Mouse (Mus musculus) megakaryocyte, adult 5-6 weeks (primary cell): ENCODE measurements at regions not wholly inside any gene's neighbourhood (a gene's known extent, or its start where the extent isn't known, plus 50 kb on each side); places are given as distances from the start of the nearest gene placed in this dataset.

Experiments
- ATAC-seq: 2 replicates; pipeline ENCODE4 v1.8.0; 2016; ENCODE audit warnings: mild to moderate bottlenecking, inconsistent platforms; ENCODE audit not compliant: poor library complexity, severe bottlenecking

DNA sequence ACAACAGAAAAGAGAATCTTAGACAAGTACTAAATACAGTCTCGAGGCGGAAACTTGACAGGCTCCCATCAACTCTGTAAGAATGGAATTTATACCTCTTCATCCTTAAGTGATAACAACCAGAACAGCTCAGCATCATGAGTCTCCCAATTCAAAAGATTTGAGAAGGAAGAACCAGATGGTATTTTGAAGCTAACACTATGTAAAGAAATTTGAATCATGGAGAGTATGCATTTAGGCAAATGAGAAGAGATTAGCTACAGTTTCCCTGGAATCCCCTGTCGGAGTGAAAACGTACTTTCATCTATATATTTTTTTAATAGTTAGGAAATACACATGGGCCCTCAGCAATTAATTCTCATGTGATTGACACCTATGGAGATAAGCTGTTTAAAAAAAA is 140.9 kb downstream of the Nrip1 start:
- ATAC-seq = no peak

DNA sequence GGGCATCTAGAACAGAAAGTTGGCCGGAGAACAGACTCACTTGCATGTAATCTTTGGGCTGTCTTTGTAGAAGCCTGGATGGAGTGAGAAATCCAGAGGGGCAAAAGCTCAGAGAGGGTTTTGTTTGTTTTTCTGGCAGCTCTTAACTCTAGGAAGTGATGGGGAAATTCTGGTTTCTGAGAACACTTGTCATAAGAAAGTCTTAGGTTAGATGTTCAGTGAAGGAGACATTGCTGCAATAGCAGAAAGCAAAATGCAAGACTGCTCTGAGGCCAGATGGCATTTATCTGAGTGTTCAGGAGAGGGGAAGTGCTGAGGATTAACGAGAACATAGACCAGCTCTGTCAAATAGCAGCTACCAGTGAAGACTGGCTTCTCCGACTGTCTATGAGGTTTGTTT is 141.5 kb downstream of the Nrip1 start:
- no peak for ATAC-seq

DNA sequence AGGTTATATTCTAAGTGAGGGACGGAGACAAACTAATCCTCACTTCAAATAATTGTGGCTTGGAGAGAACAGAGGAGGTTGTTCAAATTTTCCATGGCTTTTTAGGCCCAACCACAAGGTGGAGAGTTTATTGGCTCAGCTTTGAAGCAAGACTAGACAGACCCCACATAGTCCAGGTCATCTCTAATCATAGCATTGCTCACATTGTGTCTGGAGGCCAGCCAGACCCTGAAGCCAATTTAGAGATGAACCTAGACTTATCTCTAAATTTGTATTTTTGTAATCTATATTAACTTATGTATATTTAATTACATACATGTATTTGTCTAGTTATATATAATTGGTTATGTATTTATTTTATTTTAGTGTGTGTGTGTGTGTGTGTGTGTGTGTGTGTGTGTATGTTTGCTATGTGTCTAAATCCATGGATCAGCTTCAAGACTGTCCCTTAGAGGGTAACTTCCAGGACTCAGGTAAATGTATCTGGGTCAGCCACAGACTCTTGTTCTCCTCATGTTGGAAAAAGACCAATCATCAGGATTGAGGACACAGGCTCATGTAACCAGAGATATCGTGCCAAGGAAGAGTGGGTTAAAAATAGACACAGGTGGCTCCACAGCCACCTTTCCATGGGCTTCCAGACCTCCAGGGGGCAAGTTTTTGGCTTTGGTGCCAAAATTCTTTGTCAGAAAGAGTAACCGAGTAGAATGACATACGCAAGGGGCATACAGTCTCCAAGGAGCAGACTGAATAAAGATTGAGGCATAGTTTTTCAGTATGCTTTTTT is 142.9 kb downstream of the Nrip1 start:
- no peak for ATAC-seq

DNA sequence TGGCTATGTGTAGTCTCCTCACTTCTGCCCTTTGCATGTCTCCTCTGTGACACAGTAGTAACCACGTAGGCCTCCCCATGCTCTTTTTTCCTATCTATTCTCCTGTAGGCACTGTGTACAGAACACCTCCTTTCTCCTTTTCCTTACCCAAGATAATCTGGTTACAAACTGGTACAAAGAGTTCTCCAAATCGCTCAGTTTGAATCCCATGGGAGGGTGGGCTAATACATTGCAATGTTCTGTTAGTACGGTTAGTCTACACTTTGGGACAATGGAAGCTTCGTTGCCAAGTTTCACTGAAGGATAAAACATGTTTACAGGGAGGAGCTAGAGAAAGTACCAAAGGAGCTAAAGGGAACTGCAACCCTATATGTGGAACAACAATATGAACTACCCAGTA is 145.2 kb downstream of the Nrip1 start:
- ATAC-seq = no peak

DNA sequence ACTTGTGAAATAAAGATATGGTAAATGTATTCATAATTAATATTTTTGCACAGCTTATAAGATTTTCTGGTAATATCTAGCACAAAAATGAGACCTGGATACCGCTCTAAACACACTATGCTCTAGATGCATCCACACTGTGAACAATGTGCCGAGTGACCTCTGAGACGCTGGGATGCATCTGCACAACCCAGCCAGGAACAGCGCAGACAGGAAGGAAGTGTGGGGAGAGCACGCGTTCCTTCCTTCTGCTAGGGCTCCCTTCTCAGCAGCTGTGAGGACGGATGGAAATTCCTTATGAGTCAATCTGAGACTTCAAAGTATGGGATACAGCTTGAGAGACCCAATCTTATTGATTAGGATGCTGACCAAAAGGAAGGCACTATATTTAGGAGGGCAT is 147.2 kb downstream of the Nrip1 start:
- ATAC-seq = peak; percentile 47; the same call in 1 of the 2 replicates

DNA sequence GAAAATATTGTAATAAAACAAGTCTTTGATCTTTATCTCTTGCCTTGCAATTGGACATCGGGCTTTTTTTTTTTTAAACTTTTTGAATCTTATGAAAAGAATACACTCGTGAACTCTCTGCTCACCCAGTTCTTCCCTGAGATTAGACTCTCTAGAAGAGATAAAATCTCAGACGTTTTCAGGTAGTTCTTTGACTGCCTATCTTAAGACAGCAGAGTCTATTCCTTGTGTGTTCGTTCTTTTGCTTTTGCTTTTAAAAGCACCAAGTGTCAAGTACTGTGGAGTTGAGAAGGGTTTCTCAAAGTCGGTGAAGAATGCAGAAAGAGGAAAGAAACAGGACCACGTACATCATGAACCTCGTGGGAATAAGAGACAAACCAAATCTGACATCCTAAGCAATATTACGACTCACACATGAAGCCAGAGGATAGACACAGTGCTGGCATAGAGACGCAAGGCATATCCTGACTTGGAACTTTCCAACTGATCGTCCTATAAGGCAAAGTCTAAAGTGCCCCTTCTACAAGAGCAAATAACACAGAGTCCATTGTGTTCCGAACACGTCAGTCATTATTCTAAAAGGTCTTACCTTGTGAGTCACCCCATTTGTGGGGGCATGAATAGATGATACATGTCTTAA is 147.9 kb downstream of the Nrip1 start:
- no peak for ATAC-seq

DNA sequence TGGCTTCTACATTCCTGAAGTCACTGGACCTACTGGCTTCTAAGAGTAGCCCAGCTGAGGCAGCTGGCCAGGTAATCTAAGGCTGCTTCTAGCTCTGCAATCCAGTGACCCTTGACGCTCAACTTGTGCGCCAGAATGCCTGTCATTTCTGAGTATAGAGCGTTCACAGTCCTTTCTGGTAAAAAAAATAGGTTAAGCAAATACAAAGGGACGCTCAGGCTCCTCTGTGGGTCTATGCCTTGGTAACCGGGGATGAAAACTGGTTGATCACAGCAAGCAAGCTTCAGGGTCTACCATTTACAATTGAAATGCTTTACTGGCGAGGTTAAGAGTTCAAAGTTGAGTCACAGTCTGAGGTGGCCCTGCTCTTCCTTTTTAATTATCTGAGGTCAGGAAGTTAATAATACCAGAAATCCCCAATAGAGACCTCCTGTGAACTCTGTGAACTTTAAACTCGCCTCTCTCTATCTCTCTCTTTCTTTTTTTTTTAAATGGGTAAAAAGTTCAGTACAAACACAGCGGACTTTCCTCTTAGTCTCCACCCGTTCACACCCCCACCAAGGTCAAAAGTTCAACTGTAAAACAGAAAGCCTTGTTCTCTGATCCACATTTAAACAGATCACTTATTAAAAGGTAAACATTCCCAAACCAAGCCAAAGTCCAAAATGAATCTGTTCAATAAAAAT is 148.6 kb downstream of the Nrip1 start:
- ATAC-seq = peak; percentile 23; the same call in 1 of the 2 replicates

DNA sequence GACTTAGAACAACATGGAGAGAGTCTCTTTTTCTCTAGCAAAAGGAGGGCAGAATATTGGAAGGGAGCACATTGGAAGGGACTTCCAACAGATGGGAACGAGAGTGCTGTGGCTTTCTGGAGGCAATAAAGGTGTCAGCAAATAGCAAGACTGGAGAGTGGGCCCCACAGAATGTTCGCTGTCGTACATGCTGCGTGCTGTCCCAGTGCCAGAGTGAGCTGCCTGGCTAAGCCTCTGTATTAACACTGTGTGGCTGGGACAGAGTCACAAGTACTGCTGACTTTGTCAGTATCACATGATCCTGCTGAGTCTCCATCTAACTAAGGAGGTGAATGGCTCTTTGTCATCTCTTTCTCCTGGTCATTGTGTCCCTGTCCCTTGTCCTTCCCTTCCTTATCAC is 149.9 kb downstream of the Nrip1 start:
- no peak for ATAC-seq

DNA sequence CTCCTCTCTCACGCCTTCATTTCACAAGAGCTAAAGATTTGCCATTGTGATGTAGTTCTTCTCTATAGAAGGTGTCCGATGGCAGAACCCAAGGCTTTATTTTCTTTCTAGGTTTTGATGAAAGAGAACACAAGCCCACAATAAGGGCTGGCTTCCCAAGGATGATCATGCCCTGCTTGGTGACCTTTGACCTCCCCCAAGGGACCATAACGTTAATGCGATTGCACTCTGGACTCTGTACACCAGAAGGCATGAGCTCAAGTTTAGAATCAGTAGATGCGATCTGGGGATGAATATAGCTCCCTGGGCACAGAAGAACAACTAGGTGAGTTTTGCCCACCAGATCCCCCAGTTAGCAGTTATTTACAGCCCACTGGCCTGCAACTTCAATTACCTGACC is 150.7 kb downstream of the Nrip1 start:
- no peak for ATAC-seq

DNA sequence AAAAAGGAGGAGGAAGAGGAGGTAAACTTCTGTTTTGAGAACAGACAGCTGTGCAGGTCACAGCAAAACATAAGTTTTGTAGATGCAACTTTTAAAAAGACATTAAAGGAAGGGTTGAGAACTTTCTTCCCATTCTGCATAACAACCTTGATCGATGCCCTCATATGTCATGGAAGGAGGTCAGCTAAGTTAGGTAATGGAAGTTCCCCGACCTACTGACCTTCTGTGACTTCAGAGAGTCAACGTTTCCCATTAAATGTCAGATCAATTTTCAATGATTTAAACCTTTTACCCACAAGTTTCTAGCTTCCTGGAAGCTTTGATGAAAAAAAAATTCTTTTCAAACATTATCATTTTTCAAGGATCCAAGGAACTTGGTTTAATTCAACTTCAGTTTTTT is 153.2 kb downstream of the Nrip1 start:
- no peak for ATAC-seq

DNA sequence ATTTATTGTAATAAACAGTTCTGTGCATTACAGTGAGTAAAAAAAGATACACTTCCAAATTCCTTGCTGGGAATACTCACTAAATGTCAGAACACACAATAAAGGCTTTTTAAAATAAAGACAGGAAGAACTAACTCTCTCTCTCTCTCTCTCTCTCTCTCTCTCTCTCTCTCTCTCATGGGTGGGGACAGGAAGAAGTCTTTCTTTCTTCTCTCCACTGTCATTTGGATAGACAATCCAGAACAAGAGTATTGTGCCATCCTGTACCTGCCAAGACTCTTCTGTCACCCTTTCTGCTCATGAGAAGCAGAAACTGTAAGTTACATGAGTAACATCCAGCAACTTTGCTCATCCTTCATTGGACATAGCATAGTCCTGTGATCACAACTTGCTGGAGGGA is 154.4 kb downstream of the Nrip1 start:
- ATAC-seq = no peak

DNA sequence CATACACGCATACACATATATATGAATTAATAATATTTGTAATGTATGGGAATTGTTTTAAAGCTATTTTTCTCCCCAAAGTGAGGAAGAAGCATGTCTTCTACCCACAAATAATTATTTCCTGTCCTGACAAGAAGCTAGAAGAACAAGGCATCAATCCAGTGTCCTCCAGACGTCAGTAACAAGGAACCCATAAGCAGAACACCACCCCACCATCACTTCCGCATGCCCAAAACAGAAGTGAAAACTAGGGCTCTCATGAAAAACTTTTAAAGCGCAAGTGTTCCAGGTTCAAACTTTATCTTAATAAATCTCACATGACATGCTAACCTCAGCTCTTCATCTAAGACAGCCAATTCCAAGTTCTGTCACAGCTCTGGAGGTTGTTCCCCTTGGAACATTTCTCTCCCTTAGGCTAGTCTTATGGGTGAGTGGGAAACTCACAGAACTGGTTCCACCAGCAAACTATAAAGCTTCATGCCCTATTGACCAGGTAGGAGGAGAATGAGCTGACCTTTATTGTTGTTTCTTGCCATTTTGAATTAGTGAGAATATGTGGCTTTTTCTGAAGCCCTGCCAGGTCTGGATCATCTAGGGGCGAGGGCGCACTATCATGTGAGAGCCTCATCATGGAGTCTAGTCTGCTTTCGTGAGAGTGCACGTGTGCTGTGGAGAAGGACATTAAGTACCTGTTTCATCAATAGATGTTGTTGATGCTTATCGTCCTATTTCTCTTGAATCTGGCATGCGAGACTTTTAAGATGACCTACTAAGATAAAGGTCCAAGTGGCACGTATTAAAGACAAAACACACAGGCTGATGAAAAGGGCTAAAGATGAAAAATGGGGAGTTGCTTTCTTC is 155.1 kb downstream of the Nrip1 start:
- peak; percentile 93 for ATAC-seq

DNA sequence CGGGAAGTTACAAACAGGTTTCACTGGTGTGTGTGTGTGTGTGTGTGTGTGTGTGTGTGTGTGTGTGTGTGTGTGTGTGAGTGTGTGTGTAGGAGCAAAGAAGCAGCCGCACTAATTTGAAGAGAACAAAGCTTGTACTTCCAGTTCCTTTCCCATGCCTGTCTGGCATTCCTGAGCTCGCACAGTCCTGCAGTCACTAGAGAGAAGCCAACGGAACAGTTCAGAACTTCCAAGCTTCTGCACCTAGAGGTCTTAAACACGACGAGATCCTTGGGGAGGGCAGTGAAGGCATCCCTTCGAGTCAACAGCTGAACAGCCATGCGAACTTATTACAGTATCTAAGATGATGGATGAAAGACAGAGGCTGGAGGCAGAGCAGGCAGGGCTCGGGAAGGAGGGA is 157.4 kb downstream of the Nrip1 start:
- no peak for ATAC-seq

DNA sequence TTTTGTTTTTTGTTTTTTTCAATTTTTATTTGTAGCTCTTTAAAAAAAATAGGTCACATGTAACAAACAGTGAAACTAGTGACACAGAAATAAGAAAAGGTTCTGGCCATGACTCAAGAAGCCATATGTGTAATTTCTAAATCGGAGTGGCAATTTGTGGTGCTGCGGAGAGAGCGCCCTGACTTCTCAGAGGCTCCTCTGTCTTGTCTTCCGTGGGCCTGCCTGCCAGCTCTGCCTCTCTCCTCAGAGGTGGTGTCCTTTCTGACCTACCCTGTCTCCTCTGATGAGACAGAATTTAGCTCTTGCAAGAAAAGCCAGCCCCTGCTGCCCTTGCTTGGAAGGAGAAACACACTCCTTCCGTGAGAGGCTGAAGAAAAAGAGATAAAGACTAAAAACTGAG is 158.1 kb downstream of the Nrip1 start:
- ATAC-seq = no peak

DNA sequence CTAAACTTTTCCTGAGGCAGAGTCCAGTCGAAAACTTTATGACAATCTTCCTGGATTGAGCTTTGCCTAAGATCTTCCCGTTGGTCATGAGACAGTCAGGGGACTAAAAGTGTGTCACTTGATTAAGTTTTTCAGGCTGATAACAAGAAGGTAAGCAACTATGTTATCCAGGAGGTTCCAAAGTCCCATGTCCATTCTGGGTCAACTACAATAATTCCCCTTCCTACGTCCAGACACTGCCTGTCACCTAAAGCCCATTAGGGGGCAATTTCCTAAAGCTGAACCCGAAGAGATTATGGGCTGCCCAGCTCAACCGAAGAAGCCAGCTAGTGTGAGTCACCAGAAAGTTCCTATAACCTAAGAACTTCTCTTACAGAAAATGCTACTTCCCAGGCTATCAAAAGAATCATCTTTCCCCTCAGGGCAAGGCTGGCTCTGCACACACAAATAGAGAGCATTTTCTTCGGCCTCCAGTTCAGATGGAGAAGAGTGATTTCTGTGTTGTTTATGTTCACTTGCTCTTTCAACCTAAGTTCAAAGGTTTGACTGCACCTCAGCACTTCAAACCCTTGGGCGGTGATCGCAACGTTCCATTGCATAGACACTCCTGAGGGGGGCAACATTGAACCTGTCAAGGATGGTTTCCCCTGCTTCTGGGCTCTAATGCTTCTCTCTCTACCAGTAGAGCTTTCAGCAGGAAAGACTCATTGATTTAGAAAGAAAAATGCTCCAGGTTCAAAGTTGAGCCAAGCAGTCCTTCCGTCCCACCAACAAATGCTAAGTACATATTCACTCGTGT is 171.7 kb downstream of the Nrip1 start:
- ATAC-seq = 0 out of 2 replicates have a peak, but pooled peaks have one; percentile 42

DNA sequence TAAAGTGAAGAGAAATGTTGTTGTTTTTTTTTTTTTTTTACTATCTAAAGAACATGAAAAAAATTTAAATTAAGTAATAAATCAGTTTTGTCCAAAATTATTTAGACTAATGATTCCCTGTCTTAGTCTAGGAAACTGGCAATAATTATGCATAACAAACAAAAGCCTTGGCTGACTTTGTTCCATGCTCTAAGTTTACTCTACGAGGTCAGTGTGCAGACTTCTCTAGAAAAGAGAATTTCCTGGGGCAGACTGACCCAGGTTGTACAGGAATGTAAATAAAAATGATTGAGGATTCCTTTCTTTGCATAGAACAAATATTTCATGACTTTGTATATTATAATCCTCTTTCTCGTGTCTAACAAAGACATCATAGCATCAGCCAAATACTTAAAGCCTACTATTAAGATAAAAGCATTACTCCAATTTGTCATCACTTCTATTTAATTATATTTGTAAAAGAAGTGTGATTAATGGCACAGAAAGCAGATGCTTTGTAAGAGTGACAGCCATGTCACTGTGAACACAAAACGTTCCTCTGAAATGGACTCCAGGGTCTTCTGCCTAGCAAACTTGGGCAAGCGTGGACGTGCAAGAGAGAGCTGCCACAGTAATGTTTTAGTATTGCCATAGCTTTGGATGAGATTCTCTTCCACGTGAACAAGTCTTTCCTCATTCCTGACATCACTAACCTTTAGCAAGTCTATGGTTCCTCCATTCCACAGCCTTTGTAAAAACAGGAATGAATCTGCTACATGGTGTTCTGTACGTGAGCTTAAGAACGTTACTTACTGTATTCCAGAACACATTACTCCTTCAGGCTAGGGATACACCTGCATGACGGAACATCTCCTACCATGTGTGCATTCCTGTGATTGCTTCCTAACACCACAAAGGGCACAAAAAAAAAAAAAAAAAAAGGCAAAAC is 172.6 kb downstream of the Nrip1 start:
- no peak for ATAC-seq

DNA sequence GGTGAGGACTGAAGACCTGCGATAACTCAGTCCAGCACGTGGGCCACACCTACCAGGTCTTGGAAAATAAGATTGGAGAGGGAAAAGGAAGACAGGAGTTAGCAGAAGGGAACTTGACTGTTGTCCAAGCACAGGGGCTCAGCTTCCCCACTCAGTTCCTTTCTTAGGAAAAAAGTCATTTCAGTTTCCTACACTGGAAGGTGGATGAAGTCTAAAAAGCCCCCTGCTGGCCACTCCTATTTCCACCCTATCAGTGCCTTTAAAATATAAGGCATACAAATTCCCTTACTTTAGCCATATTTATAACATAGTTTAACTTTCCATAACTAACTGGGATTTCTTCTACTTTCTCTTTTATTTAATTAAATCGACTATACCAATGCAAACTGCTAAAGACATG is 173.4 kb downstream of the Nrip1 start:
- peak; percentile 59 for ATAC-seq

DNA sequence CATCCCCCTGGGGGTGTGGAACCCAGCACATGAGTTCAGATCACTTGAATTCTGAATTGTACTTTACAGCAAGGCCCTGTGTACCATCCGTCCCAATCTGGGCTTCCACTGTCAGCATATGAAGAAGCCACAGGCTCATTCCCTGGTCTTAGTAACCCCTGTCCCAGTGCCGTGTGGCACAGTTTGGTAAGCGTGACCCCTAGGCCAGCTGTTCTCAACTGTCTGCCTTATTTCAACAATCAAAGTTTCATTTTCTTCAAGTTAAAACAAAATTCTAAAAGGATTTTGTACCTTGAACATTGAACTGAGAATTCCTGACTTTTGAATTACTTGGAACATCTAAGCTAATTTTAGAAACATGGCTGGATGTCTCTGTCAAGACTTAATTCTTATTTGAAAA is 174.6 kb downstream of the Nrip1 start:
- ATAC-seq = no peak

DNA sequence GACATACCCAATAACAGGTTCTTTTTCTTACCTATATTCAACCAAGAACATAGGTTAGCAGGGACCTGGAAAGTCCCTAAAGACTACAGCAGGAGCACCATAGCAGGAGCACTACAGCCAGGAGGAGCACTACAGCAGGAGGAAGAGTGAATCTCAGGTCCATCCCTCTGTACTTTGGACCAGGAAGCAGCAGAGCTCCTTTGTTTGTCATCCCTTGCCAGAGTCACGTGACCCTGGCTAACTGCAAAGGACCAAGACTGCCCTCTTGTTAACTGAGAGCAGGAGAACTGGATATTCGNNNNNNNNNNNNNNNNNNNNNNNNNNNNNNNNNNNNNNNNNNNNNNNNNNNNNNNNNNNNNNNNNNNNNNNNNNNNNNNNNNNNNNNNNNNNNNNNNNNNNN is 172.2 kb upstream of the Samsn1 start:
- no peak for ATAC-seq
